Mouse (Mus musculus): ENCODE measurements around the gene Rest. TPM values are rescaled to one million over a fixed set of nuclear protein-coding genes. Genes with fewer than 3 reads are reported as not detected.

The Rest gene
- polyA plus RNA-seq, 1 experiment from 2014 or later, result 6.2 TPM

DNA sequence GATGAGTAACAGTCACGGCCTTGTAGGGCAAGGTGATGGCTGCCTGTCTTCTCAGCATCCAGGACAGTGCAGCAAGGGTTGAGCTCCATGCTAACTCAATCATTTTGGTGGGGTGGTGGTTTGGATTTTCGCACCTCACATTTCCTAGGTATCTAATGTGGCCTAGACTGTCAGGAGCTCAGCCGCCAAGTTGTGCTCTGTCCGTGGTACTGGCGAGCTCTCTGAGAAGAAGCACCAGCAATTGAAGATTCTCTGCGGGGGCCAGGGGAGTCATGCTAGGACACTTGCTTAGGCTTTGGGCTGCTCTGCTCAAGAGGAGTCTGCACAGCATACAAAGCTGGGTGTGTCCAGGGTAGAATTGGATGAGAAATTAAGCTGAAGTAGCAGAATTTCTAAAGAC, 22.6 kb downstream of the Rest start:
- 81% methylated on average over 6 of the region's 6 CpGs for WGBS
- Histone ChIP-seq H3K27ac (replicated peaks) (no peak overlapping the region), H3K36me3 (peaks cover 46% of the 10 kb centered on the region), H3K4me1 (no peaks in the 10 kb centered on the region), H3K4me2 (no peak overlapping the region), H3K9me3 (replicated peaks) (no peaks in the 10 kb centered on the region), H3K4me3 (replicated peaks) (no peak overlapping the region), H3K27me3 (replicated peaks) (no peaks in the 10 kb centered on the region), H3K9ac (replicated peaks) (no peak overlapping the region)
- no peak for ATAC-seq (ENCODE audit: low FRiP score)

DNA sequence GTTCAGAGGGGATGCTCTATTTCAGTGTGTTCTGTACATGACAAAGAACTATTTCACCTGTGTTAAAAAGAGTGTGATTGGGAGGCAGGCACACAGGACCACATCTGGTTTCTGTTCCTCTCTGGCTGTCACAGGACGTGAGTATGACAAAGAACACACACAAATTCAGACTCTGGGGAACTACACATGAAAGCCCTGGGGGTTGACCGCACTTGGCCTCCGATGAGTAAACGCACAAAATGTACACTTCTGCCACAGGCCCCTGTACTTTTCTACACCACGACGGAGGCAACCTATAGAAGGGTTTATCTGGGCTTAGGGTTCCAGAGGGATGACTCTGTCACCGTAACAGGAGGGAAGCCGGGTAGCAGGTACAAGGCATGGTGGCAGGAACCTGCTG, 24.4 kb downstream of the Rest start:
- Histone ChIP-seq H3K27ac (replicated peaks) (no peak overlapping the region), H3K9ac (replicated peaks) (no peak overlapping the region), H3K4me1 (no peaks in the 10 kb centered on the region), H3K36me3 (peaks cover 60% of the 10 kb centered on the region), H3K4me2 (no peak overlapping the region), H3K9me3 (replicated peaks) (no peaks in the 10 kb centered on the region), H3K27me3 (replicated peaks) (no peaks in the 10 kb centered on the region), H3K4me3 (replicated peaks) (no peak overlapping the region)
- no peak for ATAC-seq (ENCODE audit: low FRiP score)
- 92% methylated on average over 8 of the region's 8 CpGs for WGBS

DNA sequence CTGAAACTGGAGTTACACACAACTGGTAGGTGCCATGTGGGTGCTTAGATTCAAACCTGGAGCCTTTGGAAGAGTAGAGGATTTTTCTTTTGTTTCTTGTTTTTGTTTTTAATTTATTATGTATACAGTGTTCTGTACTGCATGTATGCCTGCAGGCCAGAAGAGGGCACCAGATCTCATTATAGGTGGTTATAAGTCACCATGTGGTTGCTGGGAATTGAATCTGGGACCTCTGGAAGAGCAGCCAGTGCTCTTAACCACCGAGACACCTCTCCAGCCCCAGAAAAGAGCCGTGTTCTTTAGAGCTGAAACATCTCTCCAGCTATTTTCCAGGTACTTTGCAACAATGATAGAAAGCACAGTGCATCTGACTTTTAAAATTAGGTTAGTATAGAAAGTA, 25.3 kb downstream of the Rest start:
- Histone ChIP-seq H3K9me3 (replicated peaks) (no peaks in the 10 kb centered on the region), H3K27ac (replicated peaks) (no peak overlapping the region), H3K4me1 (no peaks in the 10 kb centered on the region), H3K4me2 (no peak overlapping the region), H3K27me3 (replicated peaks) (no peaks in the 10 kb centered on the region), H3K9ac (replicated peaks) (no peak overlapping the region), H3K4me3 (replicated peaks) (no peak overlapping the region), H3K36me3 (peaks cover 68% of the 10 kb centered on the region)
- no peak for ATAC-seq (ENCODE audit: low FRiP score)
- WGBS, result 96% methylated on average over 2 of the region's 2 CpGs

DNA sequence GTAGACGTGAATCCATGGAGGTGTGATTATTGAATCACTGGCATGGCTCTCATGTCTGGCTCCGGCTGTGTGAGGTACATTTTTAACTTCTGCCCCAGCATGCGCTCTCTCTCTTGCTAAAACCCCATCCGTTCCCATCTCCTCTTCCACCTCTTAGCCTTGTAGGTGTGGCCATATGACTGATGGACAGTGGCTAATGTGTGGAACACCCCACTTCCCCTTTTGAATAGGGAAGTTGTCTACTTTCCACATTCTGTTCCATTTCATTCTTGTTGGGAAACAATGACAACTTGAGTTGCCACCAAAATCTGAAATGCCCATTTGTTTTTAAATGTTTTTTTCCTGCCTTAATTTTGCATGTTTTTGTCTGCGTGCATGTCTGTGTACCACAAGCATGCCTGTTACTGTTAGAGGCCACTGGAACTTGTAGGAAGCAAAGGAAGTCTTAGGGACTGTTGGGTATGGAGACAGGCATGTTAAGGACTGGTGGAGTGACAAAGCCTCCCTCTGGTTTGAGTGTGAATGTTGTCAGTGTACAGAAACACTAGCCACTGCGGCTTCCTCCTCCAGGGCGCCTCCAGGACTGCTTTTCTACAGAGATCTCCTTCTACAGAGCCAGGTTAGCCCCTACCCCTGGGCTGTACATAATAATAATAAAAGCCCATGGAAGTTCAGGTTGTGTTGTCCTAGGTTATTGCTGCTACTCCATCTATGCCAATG, 27.7 kb downstream of the Rest start:
- no peaks in the 10 kb centered on the region for H3K4me1 ChIP-seq
- WGBS, result 93% methylated on average over 7 of the region's 7 CpGs
- no peak overlapping the region for H3K4me2 ChIP-seq
- ATAC-seq (ENCODE audit: low FRiP score), result no peak
- H3K9me3 ChIP-seq (replicated peaks), result no peaks in the 10 kb centered on the region
- H3K9ac ChIP-seq (replicated peaks), result no peak overlapping the region
- no peak overlapping the region for H3K4me3 ChIP-seq (replicated peaks)
- no peak overlapping the region for H3K27ac ChIP-seq (replicated peaks)
- H3K36me3 ChIP-seq, result peaks cover 81% of the 10 kb centered on the region
- H3K27me3 ChIP-seq (replicated peaks), result no peaks in the 10 kb centered on the region

DNA sequence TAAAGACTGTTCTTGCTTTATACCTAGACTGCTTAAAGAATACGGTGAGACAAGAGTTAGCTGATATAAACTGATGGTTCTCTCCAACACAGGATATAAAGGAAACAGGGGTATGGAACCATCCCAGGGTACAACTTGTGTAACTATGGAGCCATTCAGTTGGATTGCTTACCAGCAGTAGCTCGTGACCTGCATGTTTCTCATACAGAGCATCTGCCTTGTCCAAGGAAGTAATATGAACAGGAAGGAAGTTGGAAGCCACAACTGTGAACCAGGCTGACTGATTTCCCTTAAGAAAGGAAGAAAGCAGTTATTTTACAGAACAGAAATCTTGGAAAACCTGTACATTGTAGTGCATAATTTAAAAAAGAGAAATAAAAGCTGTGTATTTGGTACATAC, 34.2 kb downstream of the Rest start:
- Histone ChIP-seq H3K27me3 (replicated peaks) (no peaks in the 10 kb centered on the region), H3K4me3 (replicated peaks) (no peak overlapping the region), H3K4me2 (no peak overlapping the region), H3K36me3 (peaks cover 55% of the 10 kb centered on the region), H3K9me3 (replicated peaks) (no peaks in the 10 kb centered on the region), H3K4me1 (no peaks in the 10 kb centered on the region), H3K9ac (replicated peaks) (no peak overlapping the region), H3K27ac (replicated peaks) (no peak overlapping the region)
- WGBS, result 88% methylated on average over 2 of the region's 2 CpGs
- ATAC-seq (ENCODE audit: low FRiP score), result no peak

DNA sequence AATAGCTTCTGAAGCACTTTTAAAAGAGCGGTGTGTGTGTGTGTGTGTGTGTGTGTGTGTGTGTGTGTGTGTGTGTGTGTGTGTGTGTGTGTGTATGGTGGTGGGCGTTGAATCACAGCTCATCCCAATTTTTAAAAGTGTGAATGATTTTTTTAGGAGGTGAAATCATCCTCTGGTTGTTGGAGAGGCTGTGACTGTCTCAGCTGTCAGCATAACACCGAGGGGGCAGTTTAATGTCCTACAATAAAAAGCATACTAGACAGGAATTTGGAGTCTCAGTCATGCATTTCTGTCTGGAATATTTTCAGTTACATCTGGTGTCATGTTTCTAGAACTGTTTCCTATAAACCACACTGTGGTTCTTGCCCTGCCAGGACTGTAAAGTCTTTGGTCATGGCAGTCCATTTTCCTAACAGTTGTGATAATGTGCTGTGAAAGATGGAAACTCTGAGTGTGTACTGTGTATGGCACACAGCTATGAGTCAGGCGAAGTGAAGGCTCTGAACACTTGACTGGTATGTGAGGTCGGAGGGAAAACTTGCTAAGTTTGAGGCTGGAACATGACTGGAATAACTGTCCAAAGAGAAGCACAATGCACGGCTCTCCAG, 36.1 kb downstream of the Rest start:
- no peak for ATAC-seq (ENCODE audit: low FRiP score)
- Histone ChIP-seq H3K4me3 (replicated peaks) (no peak overlapping the region), H3K27ac (replicated peaks) (no peak overlapping the region), H3K9me3 (replicated peaks) (no peaks in the 10 kb centered on the region), H3K36me3 (peaks cover 55% of the 10 kb centered on the region), H3K9ac (replicated peaks) (no peak overlapping the region), H3K4me1 (no peaks in the 10 kb centered on the region), H3K4me2 (no peak overlapping the region), H3K27me3 (replicated peaks) (no peaks in the 10 kb centered on the region)
- 95% methylated on average over 6 of the region's 6 CpGs for WGBS

DNA sequence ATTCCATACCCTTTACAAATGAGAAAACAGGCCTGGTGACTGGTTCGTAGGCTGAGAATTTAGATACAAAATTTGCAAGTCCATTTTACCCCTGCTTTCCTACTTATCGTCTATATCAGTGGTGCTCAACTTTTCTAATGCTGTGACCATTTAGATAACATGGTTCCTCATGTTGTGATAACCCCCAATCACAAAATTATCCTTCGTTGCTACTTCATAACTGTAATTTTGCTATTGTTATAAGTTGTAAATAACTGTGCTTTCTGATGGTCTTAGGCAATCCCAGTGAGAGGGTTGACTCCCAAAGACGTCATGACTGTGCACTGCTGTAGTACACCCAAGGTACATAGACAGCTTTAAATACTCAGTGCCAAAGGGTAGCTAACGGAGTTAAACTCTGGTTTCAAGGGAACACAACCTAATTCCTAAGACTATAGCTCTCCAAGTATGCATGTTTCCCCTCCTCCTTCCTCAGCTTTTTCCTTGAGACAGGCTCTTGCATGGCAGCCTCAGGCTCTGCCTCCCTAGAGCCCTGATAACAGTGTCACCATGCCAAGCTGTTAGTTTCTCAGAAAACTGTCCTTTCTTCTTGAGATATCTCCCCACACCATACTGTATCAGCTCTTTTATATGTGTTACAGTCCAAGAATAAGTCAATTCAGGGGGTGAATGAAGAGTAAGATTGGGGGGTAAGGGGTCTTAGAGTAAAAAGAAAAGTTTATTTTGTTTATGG, 42.7 kb downstream of the Rest start:
- 84% methylated on average over 5 of the region's 5 CpGs for WGBS
- H3K4me3 ChIP-seq (replicated peaks), result peak overlapping the region; percentile 69
- H3K27me3 ChIP-seq (replicated peaks), result no peaks in the 10 kb centered on the region
- peaks cover 33% of the 10 kb centered on the region for H3K36me3 ChIP-seq
- peaks cover 34% of the 10 kb centered on the region for H3K4me1 ChIP-seq
- H3K27ac ChIP-seq (replicated peaks), result no peak overlapping the region
- peak overlapping the region; percentile 81 for H3K9ac ChIP-seq (replicated peaks)
- H3K4me2 ChIP-seq, result peak overlapping the region; percentile 99
- no peak for ATAC-seq (ENCODE audit: low FRiP score)
- no peaks in the 10 kb centered on the region for H3K9me3 ChIP-seq (replicated peaks)

DNA sequence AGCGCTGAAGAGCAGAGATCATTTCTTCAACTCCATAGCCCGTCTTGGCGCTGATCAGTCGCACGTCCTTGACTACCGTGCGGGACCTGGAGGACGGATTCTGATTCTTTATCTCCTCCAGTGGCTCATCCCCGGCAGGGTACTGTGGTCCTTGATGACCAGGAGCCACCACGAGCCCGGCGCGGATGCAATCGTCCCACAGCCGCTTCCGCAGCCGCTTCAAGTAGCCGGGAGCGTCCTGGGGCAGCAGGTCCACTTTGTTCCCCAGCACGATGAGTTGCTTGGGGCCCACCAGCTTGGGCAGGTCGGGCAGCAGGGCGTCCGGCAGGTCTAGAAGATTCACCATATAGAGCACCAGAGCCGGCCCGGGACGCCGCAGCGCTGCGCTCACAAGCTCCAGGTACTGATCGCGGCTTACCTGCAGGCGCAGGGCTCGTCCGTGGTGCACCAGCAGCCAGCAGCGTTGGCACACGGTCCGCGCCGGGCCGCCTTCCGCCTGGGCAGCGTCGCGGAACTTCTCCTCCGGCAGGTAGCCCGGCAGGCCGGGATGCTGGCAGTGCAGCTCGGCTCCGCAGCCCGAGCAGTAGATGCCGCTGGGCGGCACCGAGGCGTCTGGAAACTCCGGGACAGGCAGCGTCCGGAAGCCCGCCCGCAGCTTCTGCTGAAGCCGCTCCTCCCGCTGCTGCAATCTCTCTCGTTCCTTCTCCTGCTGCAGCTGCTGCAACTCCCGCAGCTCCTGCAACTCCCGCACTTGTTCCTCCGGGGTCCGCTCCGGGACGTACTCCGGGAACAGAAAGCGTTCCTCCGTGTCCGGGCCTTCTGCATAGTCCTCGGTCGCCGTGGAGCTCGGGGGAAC, 44.0 kb downstream of the Rest start:
- peaks cover 34% of the 10 kb centered on the region for H3K4me1 ChIP-seq
- peak; percentile 32 for ATAC-seq (ENCODE audit: low FRiP score)
- no peaks in the 10 kb centered on the region for H3K27me3 ChIP-seq (replicated peaks)
- H3K9ac ChIP-seq (replicated peaks), result peak overlapping the region; percentile 81
- H3K4me3 ChIP-seq (replicated peaks), result peak overlapping the region; percentile 69
- no peaks in the 10 kb centered on the region for H3K9me3 ChIP-seq (replicated peaks)
- peak overlapping the region; percentile 91 for H3K27ac ChIP-seq (replicated peaks)
- WGBS, result under 1% methylated on average over 76 of the region's 76 CpGs
- H3K4me2 ChIP-seq, result peak overlapping the region; percentile 99
- H3K36me3 ChIP-seq, result peaks cover 34% of the 10 kb centered on the region

DNA sequence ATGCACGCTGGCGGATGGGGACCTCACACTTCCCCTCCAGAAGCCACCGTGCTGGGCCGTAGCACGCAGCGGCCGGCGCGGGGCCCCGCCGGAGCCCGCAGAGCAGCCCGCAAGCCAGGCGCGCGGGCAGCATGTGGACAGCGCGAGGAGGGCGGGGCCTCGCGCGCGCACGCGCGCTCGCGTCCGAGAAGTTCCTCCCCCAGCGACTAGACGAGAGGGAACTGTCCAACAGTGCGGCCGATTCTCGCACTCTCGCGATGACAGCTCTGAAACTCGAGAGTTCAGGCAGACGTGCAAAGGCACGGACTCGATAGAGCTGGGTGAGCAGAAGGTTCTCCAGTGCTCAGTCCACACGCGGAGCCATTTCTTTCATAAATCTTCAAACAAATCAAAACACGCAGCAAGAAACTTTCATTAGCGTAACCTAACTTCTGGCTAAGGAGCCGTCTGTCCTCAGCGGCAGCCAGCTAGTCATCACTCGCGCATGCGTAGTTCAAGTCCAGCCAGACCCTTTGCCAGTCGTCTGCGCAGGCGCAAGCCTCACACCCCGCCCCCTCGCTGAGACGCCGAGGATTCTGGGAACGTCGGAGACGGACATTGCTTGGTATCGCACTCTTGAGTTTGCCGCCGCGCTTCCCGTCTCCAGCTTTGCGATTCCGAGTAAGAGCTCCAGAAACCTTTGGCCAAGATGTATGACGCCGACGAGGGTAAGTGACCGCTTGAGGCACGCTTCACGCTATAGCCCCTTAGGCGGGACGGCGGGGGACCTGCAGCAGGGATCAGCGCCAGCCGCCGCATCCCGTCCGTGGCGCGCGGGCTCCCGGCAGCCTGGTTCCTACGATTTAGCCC, 44.9 kb downstream of the Rest start, which contains the start of the genes Noa1 and Polr2b:
TSS of gene Noa1 (minus strand) at position 161 of the 849 bp plus-strand sequence.
TSS of gene Polr2b (plus strand) at position 224 of the 849 bp plus-strand sequence.
- ATAC-seq (ENCODE audit: low FRiP score), result peak; percentile 96
- WGBS, result under 1% methylated on average over 85 of the region's 85 CpGs
- H3K4me3 ChIP-seq (replicated peaks), result peak within 1 kb of the TSS; percentile 69
- H3K4me1 ChIP-seq, result peaks cover 34% of the 10 kb centered on the region
- peaks cover 33% of the 10 kb centered on the region for H3K36me3 ChIP-seq
- H3K9ac ChIP-seq (replicated peaks), result peak within 1 kb of the TSS; percentile 81
- peak within 1 kb of the TSS; percentile 99 for H3K4me2 ChIP-seq
- H3K27ac ChIP-seq (replicated peaks), result peak within 1 kb of the TSS; percentile 91
- no peaks in the 10 kb centered on the region for H3K9me3 ChIP-seq (replicated peaks)
- H3K27me3 ChIP-seq (replicated peaks), result no peaks in the 10 kb centered on the region

DNA sequence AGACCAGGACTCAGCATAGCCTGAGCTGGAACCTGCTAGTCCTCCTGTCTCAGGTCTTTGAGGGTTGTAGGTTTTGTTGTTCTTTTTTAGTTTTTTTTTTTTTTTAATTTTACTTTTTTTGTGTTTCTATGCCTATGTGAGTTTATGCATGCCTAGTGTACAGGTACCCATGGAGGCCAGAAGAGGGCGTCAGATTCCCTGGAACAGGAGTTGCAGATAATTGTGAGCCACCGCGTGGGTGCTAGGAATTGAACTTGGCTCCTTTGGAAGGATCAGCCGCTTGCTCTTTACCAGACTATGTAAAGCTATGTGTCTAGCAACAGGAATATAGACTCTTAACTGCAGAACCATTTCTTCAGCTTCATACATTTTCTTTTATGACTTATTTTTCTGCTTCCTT, 48.9 kb downstream of the Rest start:
- no peaks in the 10 kb centered on the region for H3K27me3 ChIP-seq (replicated peaks)
- H3K4me1 ChIP-seq, result peaks cover 15% of the 10 kb centered on the region
- 98% methylated on average over 4 of the region's 4 CpGs for WGBS
- H3K36me3 ChIP-seq, result peaks cover 42% of the 10 kb centered on the region
- H3K9ac ChIP-seq (replicated peaks), result no peak overlapping the region
- H3K9me3 ChIP-seq (replicated peaks), result no peaks in the 10 kb centered on the region
- no peak overlapping the region for H3K4me2 ChIP-seq
- H3K27ac ChIP-seq (replicated peaks), result no peak overlapping the region
- no peak for ATAC-seq (ENCODE audit: low FRiP score)
- no peak overlapping the region for H3K4me3 ChIP-seq (replicated peaks)

Measured in neural tube, embryonic 15.5 days (tissue).